Mouse (Mus musculus): Measurements from ENCODE around the gene Prkd1.

- TF ChIP-seq CTCF (IDR thresholded peaks at IDR 0.05) (no peak), EP300 (IDR thresholded peaks at IDR 0.05) (no peak)
Measured at GRCm38 (mm10) chr12:50634436-50634835, 14.5 kb downstream of the Prkd1 start.

All from lung, postnatal 0 days (tissue).